Mouse (Mus musculus): ENCODE data around the gene Cd180. TPM values are rescaled to one million over a fixed set of nuclear protein-coding genes. Genes with fewer than 3 reads are reported as not detected.
A peak's percentile ranks its signal among the peaks of the same experiment; 100 is the strongest.

The Cd180 gene
- polyA plus RNA-seq, 1 experiment from 2014 or later = 0.55 TPM

DNA sequence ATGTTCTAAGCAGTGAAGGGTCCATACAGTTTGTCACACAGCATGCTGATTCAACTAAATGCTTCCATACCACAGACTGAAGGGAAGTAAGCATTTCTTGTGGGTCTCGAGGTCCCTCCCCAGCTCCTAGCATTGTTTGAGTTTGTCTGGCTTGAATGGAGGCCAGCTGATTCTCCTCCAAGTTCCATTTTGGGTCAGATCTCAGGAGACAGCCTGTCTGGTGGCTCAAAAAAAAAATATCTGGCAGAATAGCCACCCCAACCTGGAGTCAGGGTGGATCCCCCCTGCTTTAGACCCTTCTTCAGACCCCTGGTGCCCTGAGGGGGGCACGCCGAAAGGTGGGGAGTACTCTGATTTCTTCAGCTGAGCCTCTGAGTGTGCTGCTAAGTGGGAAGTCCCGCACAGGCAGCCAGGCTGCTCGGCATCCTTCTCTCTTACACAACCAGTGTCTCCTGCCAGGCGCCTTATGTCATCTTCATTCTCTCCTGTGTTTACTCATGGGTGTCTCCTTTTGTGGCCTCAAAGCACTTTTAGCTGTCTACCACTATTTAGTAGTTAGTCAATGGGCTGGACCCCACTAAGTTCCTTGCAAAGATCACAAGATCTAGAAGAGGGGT, 35.0 kb upstream of the Cd180 start:
- ATAC-seq (replicated peaks; ENCODE audit: low FRiP score, low TSS enrichment, low read depth) (no peak), DNase-seq (ENCODE audit: low spot score) (no peak)
- Histone ChIP-seq H3K4me3 (ENCODE audit: low read depth, low read length) (no peak overlapping the region), H3K4me2 (ENCODE audit: low read length) (no peak overlapping the region), H3K27ac (ENCODE audit: low read depth) (0 out of 2 replicates have a peak overlapping the region, but pooled peaks have one; percentile 7), H3K9ac (ENCODE audit: low read length) (no peak overlapping the region), H3K36me3 (ENCODE audit: control insufficient read depth, insufficient read depth, low read length) (no peaks in the 10 kb centered on the region), H3K9me3 (ENCODE audit: control insufficient read depth, low read length) (no peaks in the 10 kb centered on the region), H3K27me3 (replicated peaks; ENCODE audit: control insufficient read depth, insufficient read depth, low read length) (no peaks in the 10 kb centered on the region), H3K4me1 (replicated peaks; ENCODE audit: control insufficient read depth, insufficient read depth, low read length) (no peaks in the 10 kb centered on the region)
- 68% methylated on average over 6 of the region's 6 CpGs for WGBS

DNA sequence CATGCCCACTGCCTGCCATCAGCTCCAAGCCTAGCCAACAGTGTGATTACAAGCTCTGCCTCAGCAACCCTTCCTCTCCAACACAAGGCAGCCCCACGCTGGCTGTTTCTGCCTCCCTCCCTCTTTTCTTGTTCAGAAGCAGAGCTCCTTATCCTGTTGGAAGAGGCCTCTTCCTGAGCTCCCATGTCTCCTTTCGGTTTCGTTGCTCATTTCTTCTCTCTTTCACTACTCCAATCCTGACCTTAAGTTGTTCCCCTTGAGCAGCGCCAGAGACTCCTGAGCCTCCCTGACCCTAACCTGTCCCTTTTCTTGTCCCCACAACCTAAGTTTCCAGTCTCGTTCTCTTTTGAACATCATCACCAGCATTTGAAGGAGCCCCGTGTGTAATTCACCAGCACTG, 29.3 kb upstream of the Cd180 start:
- DNase-seq (ENCODE audit: low spot score) (no peak), ATAC-seq (replicated peaks; ENCODE audit: low FRiP score, low TSS enrichment, low read depth) (no peak)
- Histone ChIP-seq H3K27ac (ENCODE audit: low read depth) (no peak overlapping the region), H3K36me3 (ENCODE audit: control insufficient read depth, insufficient read depth, low read length) (no peaks in the 10 kb centered on the region), H3K4me3 (ENCODE audit: low read depth, low read length) (no peak overlapping the region), H3K9me3 (ENCODE audit: control insufficient read depth, low read length) (no peaks in the 10 kb centered on the region), H3K9ac (ENCODE audit: low read length) (no peak overlapping the region), H3K4me2 (ENCODE audit: low read length) (no peak overlapping the region), H3K4me1 (replicated peaks; ENCODE audit: control insufficient read depth, insufficient read depth, low read length) (no peaks in the 10 kb centered on the region), H3K27me3 (replicated peaks; ENCODE audit: control insufficient read depth, insufficient read depth, low read length) (no peaks in the 10 kb centered on the region)
- WGBS = 62% methylated on average over 6 of the region's 6 CpGs

DNA sequence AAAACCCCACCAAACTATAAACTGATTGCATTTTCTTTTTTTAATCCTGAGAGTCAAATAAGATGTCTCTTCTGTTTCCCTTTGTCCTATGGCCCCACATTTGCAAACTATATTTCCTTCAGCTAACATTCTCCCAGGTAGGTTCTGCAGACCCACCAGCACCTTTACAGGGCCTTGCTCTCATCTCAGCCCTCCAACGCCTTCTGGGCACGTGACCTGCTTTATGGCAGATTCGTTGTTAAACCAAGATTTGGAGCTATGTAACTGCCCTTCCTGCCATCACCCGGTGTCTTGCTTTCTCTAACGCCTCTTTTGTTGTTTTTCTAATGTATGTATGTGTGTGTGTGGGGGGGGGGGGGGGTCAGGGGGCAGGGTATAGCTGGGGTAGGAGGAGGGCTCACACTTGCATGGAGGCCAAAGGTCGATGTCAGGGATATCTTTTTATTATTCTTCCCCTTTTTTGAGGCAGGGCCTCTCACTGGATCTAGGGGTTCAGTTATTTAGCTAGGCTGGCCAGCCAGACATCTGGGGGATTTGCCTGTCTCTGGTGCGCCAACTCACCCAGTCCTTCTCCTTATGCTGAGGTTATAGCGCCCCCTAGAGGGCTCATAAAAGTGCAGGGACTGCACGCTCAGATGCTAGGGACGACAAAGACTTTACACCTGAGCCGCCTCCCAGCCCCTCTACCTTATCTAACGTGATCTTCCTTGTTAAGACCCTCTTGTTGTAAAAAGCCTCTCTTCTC, 28.3 kb upstream of the Cd180 start:
- H3K9ac ChIP-seq (ENCODE audit: low read length) = no peak overlapping the region
- no peak for DNase-seq (ENCODE audit: low spot score)
- no peak overlapping the region for H3K4me3 ChIP-seq (ENCODE audit: low read depth, low read length)

DNA sequence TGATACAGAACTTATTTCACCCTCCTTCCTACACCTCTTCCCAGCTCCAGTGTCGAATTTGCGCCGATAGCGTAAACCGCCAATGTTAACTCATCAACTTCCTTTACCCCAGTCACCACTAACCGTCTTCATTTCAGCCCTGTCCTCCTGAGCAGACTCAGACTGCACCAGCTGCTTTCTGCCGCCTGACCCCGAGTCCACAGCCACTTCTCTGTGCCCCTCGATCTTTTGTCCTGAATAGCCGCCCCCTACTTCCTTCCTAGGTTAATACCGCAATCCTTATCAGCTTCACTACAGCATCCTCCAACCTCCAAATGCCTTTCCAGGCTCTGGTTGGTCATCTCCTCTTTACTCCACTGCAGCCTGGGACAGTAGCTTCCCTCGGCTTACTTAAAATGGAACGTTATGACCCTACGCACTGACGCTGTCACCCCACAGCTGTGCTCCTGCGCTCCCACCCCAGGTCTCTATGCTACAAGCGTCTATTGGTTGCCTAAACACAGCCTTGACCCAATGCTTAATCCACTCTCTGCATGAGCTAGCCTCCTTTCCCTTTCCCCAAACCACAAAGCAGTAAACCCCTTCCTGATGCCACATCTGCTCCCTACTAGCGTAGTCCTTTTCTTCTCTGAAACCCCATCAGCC, 27.6 kb upstream of the Cd180 start:
- DNase-seq (ENCODE audit: low spot score) = no peak
- H3K4me3 ChIP-seq (ENCODE audit: low read depth, low read length) = no peak overlapping the region
- no peaks in the 10 kb centered on the region for H3K27me3 ChIP-seq (replicated peaks; ENCODE audit: control insufficient read depth, insufficient read depth, low read length)
- no peaks in the 10 kb centered on the region for H3K36me3 ChIP-seq (ENCODE audit: control insufficient read depth, insufficient read depth, low read length)
- no peak for ATAC-seq (replicated peaks; ENCODE audit: low FRiP score, low TSS enrichment, low read depth)
- no peak overlapping the region for H3K27ac ChIP-seq (ENCODE audit: low read depth)
- no peak overlapping the region for H3K9ac ChIP-seq (ENCODE audit: low read length)
- no peaks in the 10 kb centered on the region for H3K4me1 ChIP-seq (replicated peaks; ENCODE audit: control insufficient read depth, insufficient read depth, low read length)
- 53% methylated on average over 18 of the region's 18 CpGs for WGBS
- H3K4me2 ChIP-seq (ENCODE audit: low read length) = peak overlapping the region; percentile 30
- no peaks in the 10 kb centered on the region for H3K9me3 ChIP-seq (ENCODE audit: control insufficient read depth, low read length)

More for the DNA sequence above, 28.3 kb upstream of the Cd180 start:
- Histone ChIP-seq H3K36me3 (ENCODE audit: control insufficient read depth, insufficient read depth, low read length) (no peaks in the 10 kb centered on the region), H3K4me2 (ENCODE audit: low read length) (peak overlapping the region; percentile 30), H3K27me3 (replicated peaks; ENCODE audit: control insufficient read depth, insufficient read depth, low read length) (no peaks in the 10 kb centered on the region), H3K4me1 (replicated peaks; ENCODE audit: control insufficient read depth, insufficient read depth, low read length) (no peaks in the 10 kb centered on the region), H3K27ac (ENCODE audit: low read depth) (no peak overlapping the region), H3K9me3 (ENCODE audit: control insufficient read depth, low read length) (no peaks in the 10 kb centered on the region)
- ATAC-seq (replicated peaks; ENCODE audit: low FRiP score, low TSS enrichment, low read depth) = no peak
- WGBS = 56% methylated on average over 12 of the region's 12 CpGs

DNA sequence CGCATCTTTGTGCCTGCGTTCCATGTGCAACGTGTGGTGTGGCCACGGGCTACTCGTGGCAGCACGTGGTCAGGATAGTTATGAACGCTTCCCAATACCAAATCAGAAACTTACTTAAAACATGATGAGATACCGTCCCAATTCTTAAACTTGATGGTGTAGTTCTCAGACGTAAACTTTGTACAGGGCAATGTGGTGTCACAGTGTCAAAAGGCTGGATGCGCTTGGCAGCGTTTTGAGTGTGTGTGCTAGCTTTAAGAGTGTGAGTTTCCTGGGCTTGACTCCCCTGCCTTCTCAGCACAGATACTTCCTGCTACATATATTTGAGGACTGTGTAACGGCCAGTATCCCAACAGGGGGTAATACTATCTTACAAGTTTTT, 27.1 kb upstream of the Cd180 start:
- Histone ChIP-seq H3K9ac (ENCODE audit: low read length) (no peak overlapping the region), H3K27ac (ENCODE audit: low read depth) (no peak overlapping the region), H3K27me3 (replicated peaks; ENCODE audit: control insufficient read depth, insufficient read depth, low read length) (no peaks in the 10 kb centered on the region), H3K4me2 (ENCODE audit: low read length) (no peak overlapping the region), H3K9me3 (ENCODE audit: control insufficient read depth, low read length) (no peaks in the 10 kb centered on the region), H3K36me3 (ENCODE audit: control insufficient read depth, insufficient read depth, low read length) (no peaks in the 10 kb centered on the region), H3K4me1 (replicated peaks; ENCODE audit: control insufficient read depth, insufficient read depth, low read length) (no peaks in the 10 kb centered on the region), H3K4me3 (ENCODE audit: low read depth, low read length) (no peak overlapping the region)
- WGBS = 83% methylated on average over 12 of the region's 12 CpGs
- ATAC-seq (replicated peaks; ENCODE audit: low FRiP score, low TSS enrichment, low read depth) = no peak
- no peak for DNase-seq (ENCODE audit: low spot score)

DNA sequence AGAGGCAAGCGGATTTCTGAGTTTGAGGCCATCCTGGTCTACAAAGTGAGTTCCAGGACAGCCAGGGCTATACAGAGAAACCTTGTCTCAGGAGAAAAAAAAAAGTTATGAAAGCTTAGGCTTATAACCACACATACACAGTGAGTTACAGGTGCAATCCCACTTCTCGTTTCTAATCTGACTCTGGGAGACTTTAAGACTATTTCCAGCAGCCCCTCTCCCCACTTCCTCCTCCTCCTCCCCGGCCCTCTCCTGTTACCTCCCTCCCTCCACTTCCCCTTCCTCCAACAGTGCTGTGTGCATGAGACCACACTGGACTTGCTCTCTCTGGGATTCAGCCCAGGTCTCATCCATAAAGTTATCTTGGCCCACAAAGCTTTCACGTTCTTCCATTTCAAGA, 26.6 kb upstream of the Cd180 start:
- H3K9ac ChIP-seq (ENCODE audit: low read length) = no peak overlapping the region
- DNase-seq (ENCODE audit: low spot score) = no peak
- no peaks in the 10 kb centered on the region for H3K4me1 ChIP-seq (replicated peaks; ENCODE audit: control insufficient read depth, insufficient read depth, low read length)
- H3K27ac ChIP-seq (ENCODE audit: low read depth) = no peak overlapping the region
- no peak overlapping the region for H3K4me2 ChIP-seq (ENCODE audit: low read length)
- H3K27me3 ChIP-seq (replicated peaks; ENCODE audit: control insufficient read depth, insufficient read depth, low read length) = no peaks in the 10 kb centered on the region
- no peaks in the 10 kb centered on the region for H3K36me3 ChIP-seq (ENCODE audit: control insufficient read depth, insufficient read depth, low read length)
- 74% methylated on average over 4 of the region's 4 CpGs for WGBS
- ATAC-seq (replicated peaks; ENCODE audit: low FRiP score, low TSS enrichment, low read depth) = no peak
- H3K4me3 ChIP-seq (ENCODE audit: low read depth, low read length) = no peak overlapping the region
- H3K9me3 ChIP-seq (ENCODE audit: control insufficient read depth, low read length) = no peaks in the 10 kb centered on the region

DNA sequence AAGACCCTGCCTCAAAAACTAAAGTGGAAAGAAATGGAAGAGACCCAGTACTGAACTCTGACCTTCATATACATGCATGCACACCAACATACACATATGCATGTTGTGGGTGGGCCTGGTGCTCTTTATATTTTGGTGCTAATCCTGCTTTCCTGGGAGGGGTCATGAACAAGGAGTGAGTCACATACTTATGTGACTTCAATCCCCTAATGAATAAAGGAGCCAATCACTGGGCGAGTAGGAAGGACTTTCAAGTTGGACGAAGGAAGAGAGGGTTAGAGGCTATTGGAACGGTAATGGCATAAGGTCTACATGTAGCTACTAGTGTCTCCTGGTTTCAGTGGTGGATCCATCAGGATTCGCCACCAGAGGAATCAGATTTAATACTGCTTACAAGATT, 26.0 kb upstream of the Cd180 start:
- no peaks in the 10 kb centered on the region for H3K27me3 ChIP-seq (replicated peaks; ENCODE audit: control insufficient read depth, insufficient read depth, low read length)
- no peak overlapping the region for H3K4me2 ChIP-seq (ENCODE audit: low read length)
- ATAC-seq (replicated peaks; ENCODE audit: low FRiP score, low TSS enrichment, low read depth) (no peak), DNase-seq (ENCODE audit: low spot score) (no peak)
- no peak overlapping the region for H3K9ac ChIP-seq (ENCODE audit: low read length)
- H3K4me1 ChIP-seq (replicated peaks; ENCODE audit: control insufficient read depth, insufficient read depth, low read length) = no peaks in the 10 kb centered on the region
- no peaks in the 10 kb centered on the region for H3K9me3 ChIP-seq (ENCODE audit: control insufficient read depth, low read length)
- 90% methylated on average over 4 of the region's 4 CpGs for WGBS
- H3K27ac ChIP-seq (ENCODE audit: low read depth) = no peak overlapping the region
- no peak overlapping the region for H3K4me3 ChIP-seq (ENCODE audit: low read depth, low read length)
- no peaks in the 10 kb centered on the region for H3K36me3 ChIP-seq (ENCODE audit: control insufficient read depth, insufficient read depth, low read length)

DNA sequence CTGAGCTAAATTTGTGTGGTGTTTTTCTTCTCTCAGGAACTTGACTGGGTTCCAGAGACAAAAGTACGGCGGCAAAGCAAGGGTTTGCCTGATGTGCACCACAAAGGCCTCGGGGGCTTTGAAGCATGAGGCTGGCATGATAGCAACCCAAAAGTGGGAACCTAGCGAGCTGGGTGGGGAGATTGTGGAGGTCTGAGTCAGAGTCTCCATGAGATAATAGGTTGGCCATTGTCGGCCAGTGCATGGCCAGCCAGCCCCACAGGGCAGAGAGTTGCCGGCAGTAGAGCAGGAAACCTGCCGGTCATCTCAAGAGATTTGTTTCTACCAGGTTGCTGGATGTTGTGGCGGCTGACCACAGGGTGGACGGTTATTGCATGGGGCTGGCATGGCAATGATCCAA, 25.5 kb upstream of the Cd180 start:
- 90% methylated on average over 9 of the region's 9 CpGs for WGBS

More for the DNA sequence above, 25.5 kb upstream of the Cd180 start:
- Histone ChIP-seq H3K9me3 (ENCODE audit: control insufficient read depth, low read length) (no peaks in the 10 kb centered on the region), H3K4me1 (replicated peaks; ENCODE audit: control insufficient read depth, insufficient read depth, low read length) (no peaks in the 10 kb centered on the region), H3K27ac (ENCODE audit: low read depth) (no peak overlapping the region), H3K4me3 (ENCODE audit: low read depth, low read length) (no peak overlapping the region), H3K27me3 (replicated peaks; ENCODE audit: control insufficient read depth, insufficient read depth, low read length) (no peaks in the 10 kb centered on the region), H3K36me3 (ENCODE audit: control insufficient read depth, insufficient read depth, low read length) (no peaks in the 10 kb centered on the region), H3K9ac (ENCODE audit: low read length) (no peak overlapping the region), H3K4me2 (ENCODE audit: low read length) (no peak overlapping the region)
- DNase-seq (ENCODE audit: low spot score) (no peak), ATAC-seq (replicated peaks; ENCODE audit: low FRiP score, low TSS enrichment, low read depth) (no peak)

All from intestine, embryonic 14.5 days (tissue).